Mouse (Mus musculus): Measurements from ENCODE around the gene Abcb4.
"Not testable (repeated sequence)": the region's sequence is repeated elsewhere in the genome, so short reads cannot be mapped to it uniquely, and the experiment has no call there.

The Abcb4 gene

GRCm38 (mm10) chr5:8911567-8912198, 18.2 kb downstream of the Abcb4 start:
- no peak for DNase-seq

DNA sequence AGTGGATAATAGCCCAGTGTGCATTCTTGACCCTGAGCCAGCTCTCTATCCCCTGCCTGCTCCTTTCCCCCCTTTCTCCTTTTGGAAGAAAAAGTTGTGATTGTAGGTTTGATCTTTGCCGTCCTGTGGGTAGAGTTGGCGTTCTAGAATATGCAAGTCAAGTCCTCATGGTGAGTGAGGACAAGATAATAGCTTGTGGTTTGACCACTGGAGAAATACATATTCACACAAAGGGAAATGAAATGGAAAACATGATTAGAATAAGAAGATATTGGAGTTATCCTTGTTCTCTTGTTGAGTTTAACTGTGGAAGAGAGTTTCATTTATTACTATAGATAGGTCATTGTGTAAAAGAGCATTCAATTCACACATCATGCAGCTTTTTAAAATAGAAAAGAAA, 22.9 kb downstream of the Abcb4 start:
- DNase-seq: no peak

- no peak for DNase-seq
Measured at GRCm38 (mm10) chr5:8917069-8917468, 23.6 kb downstream of the Abcb4 start.

GRCm38 (mm10) chr5:8928440-8928839, 34.9 kb downstream of the Abcb4 start:
- no peak for DNase-seq

DNA sequence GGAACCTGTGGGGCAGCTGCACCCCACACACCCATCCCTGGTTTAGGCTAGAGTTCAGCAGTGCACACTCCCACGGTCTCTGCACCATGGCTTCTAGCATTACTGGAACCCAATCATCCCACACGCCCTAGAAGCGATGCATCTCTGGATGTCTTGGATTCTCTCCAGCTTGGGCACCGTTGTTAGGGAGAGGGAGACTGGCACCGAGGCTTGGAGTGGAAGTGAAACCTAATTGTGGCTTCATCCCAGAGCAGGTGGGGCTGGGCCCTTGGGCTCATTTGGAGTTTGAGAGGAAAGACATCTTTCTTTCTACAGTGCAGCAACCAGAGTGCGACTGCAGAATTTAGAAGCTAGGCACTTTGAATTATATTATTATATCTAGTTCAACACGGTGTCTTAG, 44.4 kb downstream of the Abcb4 start:
- peak; percentile 60 for DNase-seq

GRCm38 (mm10) chr5:8941266-8941665, 47.7 kb downstream of the Abcb4 start:
- not testable (repeated sequence) for DNase-seq

GRCm38 (mm10) chr5:8943836-8944235, 50.3 kb downstream of the Abcb4 start:
- peak; percentile 89 for DNase-seq

- DNase-seq: peak; percentile 21
Measured at GRCm38 (mm10) chr5:8947423-8948110, 54.0 kb downstream of the Abcb4 start.

GRCm38 (mm10) chr5:8953660-8954059, 60.1 kb downstream of the Abcb4 start:
- DNase-seq: no peak

- peak; percentile 74 for DNase-seq
Measured at GRCm38 (mm10) chr5:8955544-8955943, 62.0 kb downstream of the Abcb4 start.

- DNase-seq: peak; percentile 82
Measured at GRCm38 (mm10) chr5:8960534-8960933, 67.0 kb downstream of the Abcb4 start.

- no peak for DNase-seq
Measured at GRCm38 (mm10) chr5:8964487-8964886, 71.0 kb downstream of the Abcb4 start.

DNA sequence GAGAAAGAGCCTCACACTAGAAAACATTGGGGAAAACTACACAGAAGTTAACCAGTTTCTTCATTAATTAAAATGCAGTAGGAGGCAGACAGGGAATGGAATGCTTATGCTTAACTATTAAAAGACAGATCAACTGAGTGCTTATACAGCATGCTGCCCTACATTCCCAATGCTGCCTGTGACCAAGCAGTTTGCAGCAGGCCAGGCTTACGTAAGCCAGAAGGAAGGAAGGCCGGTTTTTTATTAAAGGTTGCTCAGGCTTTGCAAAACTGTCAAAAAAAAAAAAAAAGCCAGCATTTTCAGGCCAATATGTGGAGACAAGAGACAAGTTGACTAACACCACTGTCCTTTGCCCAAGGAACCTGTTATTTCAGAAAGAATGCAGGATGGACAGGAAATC, 77.2 kb downstream of the Abcb4 start:
- no peak for DNase-seq

GRCm38 (mm10) chr5:8972355-8972754, 78.8 kb downstream of the Abcb4 start:
- DNase-seq: no peak

DNA sequence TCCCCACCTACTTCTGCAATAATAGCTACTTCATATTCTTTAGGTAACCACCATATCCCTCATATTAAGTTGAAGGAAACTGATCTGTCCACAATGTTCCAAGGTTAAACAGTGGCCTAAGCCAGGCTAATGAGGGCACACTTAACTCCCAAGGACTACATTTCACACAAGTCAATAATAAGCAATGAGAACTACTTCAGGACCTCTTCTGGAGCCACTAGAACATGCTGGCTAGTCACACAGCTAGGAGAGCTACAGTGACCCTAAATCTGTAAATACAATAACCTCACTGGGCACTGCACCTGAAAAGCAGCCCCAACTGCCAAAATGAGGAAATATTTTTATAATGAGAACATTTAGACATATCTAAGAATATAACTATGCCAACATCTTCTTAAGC, 81.2 kb downstream of the Abcb4 start:
- DNase-seq: no peak

DNA sequence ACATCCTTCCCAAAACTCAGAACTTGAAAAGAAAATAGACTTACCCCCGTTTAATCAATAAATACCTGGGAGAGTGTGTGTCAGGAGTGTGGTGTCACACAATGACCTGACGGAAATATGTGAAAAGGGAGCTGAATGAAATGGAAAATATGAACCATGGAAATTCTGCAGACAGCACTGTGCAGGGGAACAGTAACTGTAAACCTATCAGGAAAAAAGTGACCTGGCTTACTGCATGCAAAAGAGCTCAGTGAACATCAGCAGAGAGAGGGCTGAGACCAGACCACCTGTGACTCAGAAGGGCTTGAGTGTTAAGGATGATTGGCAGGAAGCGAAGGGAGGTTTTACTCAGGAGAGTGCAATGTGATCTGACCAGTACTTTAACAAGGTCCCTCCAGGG, 92.0 kb downstream of the Abcb4 start:
- DNase-seq: no peak

GRCm38 (mm10) chr5:8987925-8988324, 94.4 kb downstream of the Abcb4 start:
- no peak for DNase-seq

DNA sequence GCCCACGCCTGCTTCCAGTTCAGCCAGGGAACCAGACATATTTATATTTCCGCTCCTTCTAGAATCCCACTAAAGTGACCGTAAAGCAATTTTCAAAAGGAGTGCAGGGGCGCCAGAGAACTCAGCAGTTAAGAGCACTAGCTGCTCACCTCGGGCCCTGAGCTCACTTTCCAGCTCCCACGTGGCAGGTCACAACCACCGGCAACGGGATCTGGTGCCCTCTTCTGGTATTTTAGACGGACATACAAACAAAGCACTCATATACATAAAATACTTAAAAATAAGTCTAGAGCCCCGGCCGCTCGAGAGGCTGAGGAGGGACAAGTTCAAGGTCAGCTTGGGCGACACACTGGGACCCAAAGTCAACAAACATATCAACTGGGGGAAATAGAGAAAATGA, 97.0 kb downstream of the Abcb4 start:
- no peak for DNase-seq

GRCm38 (mm10) chr5:8991626-8992025, 98.1 kb downstream of the Abcb4 start:
- DNase-seq: no peak

- DNase-seq: no peak
Measured at GRCm38 (mm10) chr5:8995966-8996685, 102.6 kb downstream of the Abcb4 start.

DNA sequence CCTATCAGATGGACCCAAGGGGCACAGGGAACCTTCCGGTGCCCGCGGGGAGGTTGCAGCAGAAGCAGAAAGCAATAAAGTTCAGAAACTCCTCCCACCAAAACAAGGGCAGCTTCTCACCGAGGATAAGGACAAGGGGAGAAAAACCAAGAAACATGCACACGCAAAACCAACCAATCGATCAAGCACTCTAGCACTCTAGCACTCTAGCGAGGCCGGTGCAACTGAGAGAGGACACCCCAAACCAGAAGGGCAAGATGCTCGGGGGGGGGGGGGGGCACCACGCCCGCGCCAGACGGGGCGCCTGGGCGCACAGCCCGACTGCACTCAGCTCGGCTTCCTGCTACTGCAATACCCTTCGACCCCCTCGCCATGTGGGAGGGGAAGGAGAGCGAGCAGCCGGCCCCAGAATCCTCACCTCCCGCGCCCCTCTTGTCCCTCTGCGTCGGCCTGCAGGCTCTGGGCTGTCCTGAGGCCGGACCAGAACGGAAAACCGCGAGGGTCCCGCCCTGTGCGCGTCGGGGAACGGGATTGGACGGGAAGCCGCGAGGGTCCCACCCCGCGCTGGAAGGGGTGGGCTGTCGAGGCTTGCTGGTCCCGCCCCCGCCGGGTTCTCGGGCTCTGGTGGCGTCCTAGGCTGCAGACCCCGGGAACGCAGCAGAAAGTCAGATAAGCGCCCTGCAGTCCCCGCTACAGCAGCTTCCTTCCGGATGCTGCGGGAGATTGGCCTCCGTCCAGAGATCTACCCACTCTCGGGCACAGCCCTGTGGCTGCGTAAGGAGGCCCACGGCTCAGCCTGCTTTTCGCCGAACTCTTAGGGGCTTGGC, 103.4 kb downstream of the Abcb4 start, which contains the start of gene Crot:
Crot (minus strand) TSS at position 639 of the 827 bp plus-strand sequence.
- DNase-seq: peak; percentile 100

- DNase-seq: no peak
Measured at GRCm38 (mm10) chr5:8997513-8997895, 104.0 kb downstream of the Abcb4 start.

DNA sequence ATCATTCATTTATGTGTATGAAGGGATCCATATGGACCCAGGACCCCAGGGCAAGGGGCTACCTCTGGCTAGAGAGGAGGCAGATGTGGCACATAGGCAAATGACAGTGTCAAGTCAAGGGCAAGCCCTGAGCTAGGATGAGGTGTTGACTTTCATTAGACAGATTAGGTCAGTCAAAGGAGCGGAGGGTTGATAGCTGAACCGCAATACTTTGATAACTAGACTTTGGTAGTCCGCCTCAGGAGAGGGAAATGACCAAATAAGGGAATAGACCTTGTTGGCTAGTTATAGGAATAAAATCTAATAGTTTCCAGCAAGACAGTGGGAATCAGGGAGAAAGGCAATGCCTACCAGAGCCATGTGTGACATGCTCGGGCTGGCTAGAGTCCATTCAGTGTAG, 105.6 kb downstream of the Abcb4 start:
- no peak for DNase-seq

Data from heart, adult 11 months (tissue).